Mouse (Mus musculus) spleen, adult 2 months (tissue): ENCODE measurements around the gene Klk1b5.

Source experiments
- CTCF ChIP-seq: fragments of 200-500 bp; IDR thresholded peaks from 2 replicates; pipeline ENCODE4 v1.5.1; 2011; ENCODE audit warnings: mild to moderate bottlenecking, inconsistent platforms; ENCODE audit not compliant: insufficient read depth, insufficient read length, insufficient replicate concordance; ENCODE audit errors: extremely low read depth
- POLR2A ChIP-seq: fragments of 200-500 bp; IDR thresholded peaks from 2 replicates; pipeline ENCODE4 v1.6.1; 2011; ENCODE audit warnings: low read depth, low read length, inconsistent platforms

DNA sequence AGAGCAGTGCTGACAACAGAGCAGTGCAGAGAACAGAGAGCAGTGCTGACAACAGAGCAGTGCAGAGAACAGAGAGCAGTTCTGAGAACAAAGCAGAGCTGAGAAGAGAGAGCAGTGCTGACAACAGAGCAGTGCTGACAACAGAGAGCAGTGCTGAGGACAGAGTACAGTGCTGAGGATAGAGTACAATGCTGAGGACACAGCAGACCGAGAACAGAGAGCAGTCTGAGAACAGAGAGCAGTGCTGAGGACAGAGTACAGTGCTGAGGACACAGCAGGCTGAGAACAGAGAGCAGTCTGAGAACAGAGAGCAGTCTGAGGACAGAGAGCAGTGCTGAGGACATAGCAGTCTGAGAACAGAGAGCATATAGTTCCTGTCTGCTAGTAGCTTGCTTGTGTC, 25.0 kb downstream of the Klk1b5 start:
- TF ChIP-seq CTCF: no peak
- TF ChIP-seq POLR2A: no peak
